Mouse (Mus musculus): Measurements from ENCODE around the gene Atp2b1. TPM values are rescaled to one million over a fixed set of nuclear protein-coding genes. Genes with fewer than 3 reads are reported as not detected.

The Atp2b1 gene
- polyA plus RNA-seq, 1 experiment: 12.5 TPM

- Histone ChIP-seq H3K27me3 (ENCODE audit: control insufficient read depth, insufficient read depth, low read length) (no peaks in the 10 kb centered on the region), H3K4me3 (ENCODE audit: control insufficient read depth, insufficient read depth, low read length) (no peak overlapping the region), H3K27ac (ENCODE audit: control insufficient read depth, insufficient read depth, low read length) (no peak overlapping the region), H3K36me3 (ENCODE audit: control insufficient read depth, insufficient read depth, low read length) (no peaks in the 10 kb centered on the region), H3K4me1 (replicated peaks; ENCODE audit: control insufficient read depth, insufficient read depth, low read length) (no peaks in the 10 kb centered on the region)
- no peak for DNase-seq
- TF ChIP-seq POLR2A (IDR thresholded peaks at IDR 0.05; ENCODE audit: control insufficient read depth, extremely low read depth, insufficient read depth, low read length, poor library complexity) (no peak), CTCF (IDR thresholded peaks at IDR 0.05; ENCODE audit: borderline replicate concordance, control insufficient read depth, extremely low read depth, insufficient read depth, low read length, poor library complexity) (no peak)
- WGBS: 96% methylated on average over 15 of the region's 15 CpGs
These were observed 119.9 kb downstream of the Atp2b1 start for GRCm38 (mm10) chr10:99033830-99034828.

- no peak overlapping the region for H3K27ac ChIP-seq (ENCODE audit: control insufficient read depth, insufficient read depth, low read length)
- no peak for DNase-seq
- H3K36me3 ChIP-seq (ENCODE audit: control insufficient read depth, insufficient read depth, low read length): no peaks in the 10 kb centered on the region
- TF ChIP-seq POLR2A (IDR thresholded peaks at IDR 0.05; ENCODE audit: control insufficient read depth, extremely low read depth, insufficient read depth, low read length, poor library complexity) (no peak), CTCF (IDR thresholded peaks at IDR 0.05; ENCODE audit: borderline replicate concordance, control insufficient read depth, extremely low read depth, insufficient read depth, low read length, poor library complexity) (no peak)
- no peaks in the 10 kb centered on the region for H3K4me1 ChIP-seq (replicated peaks; ENCODE audit: control insufficient read depth, insufficient read depth, low read length)
- H3K4me3 ChIP-seq (ENCODE audit: control insufficient read depth, insufficient read depth, low read length): no peak overlapping the region
- H3K27me3 ChIP-seq (ENCODE audit: control insufficient read depth, insufficient read depth, low read length): no peaks in the 10 kb centered on the region
- WGBS: 92% methylated on average over 21 of the region's 21 CpGs
These were observed 123.2 kb downstream of the Atp2b1 start for GRCm38 (mm10) chr10:99037185-99038065.

- Histone ChIP-seq H3K27ac (ENCODE audit: control insufficient read depth, insufficient read depth, low read length) (no peak overlapping the region), H3K4me1 (replicated peaks; ENCODE audit: control insufficient read depth, insufficient read depth, low read length) (no peaks in the 10 kb centered on the region), H3K27me3 (ENCODE audit: control insufficient read depth, insufficient read depth, low read length) (no peaks in the 10 kb centered on the region), H3K4me3 (ENCODE audit: control insufficient read depth, insufficient read depth, low read length) (no peak overlapping the region), H3K36me3 (ENCODE audit: control insufficient read depth, insufficient read depth, low read length) (no peaks in the 10 kb centered on the region)
- DNase-seq: no peak
- no peak for TF ChIP-seq POLR2A (IDR thresholded peaks at IDR 0.05; ENCODE audit: control insufficient read depth, extremely low read depth, insufficient read depth, low read length, poor library complexity)
- no peak for TF ChIP-seq CTCF (IDR thresholded peaks at IDR 0.05; ENCODE audit: borderline replicate concordance, control insufficient read depth, extremely low read depth, insufficient read depth, low read length, poor library complexity)
- 92% methylated on average over 3 of the region's 3 CpGs for WGBS
These were observed 124.7 kb downstream of the Atp2b1 start for GRCm38 (mm10) chr10:99038866-99039265.

GRCm38 (mm10) chr10:99040171-99040570, 126.0 kb downstream of the Atp2b1 start:
- no peaks in the 10 kb centered on the region for H3K27me3 ChIP-seq (ENCODE audit: control insufficient read depth, insufficient read depth, low read length)
- WGBS: 97% methylated on average over 5 of the region's 5 CpGs
- no peak overlapping the region for H3K27ac ChIP-seq (ENCODE audit: control insufficient read depth, insufficient read depth, low read length)
- no peaks in the 10 kb centered on the region for H3K4me1 ChIP-seq (replicated peaks; ENCODE audit: control insufficient read depth, insufficient read depth, low read length)
- TF ChIP-seq CTCF (IDR thresholded peaks at IDR 0.05; ENCODE audit: borderline replicate concordance, control insufficient read depth, extremely low read depth, insufficient read depth, low read length, poor library complexity) (no peak), POLR2A (IDR thresholded peaks at IDR 0.05; ENCODE audit: control insufficient read depth, extremely low read depth, insufficient read depth, low read length, poor library complexity) (no peak)
- no peak for DNase-seq
- H3K36me3 ChIP-seq (ENCODE audit: control insufficient read depth, insufficient read depth, low read length): no peaks in the 10 kb centered on the region
- H3K4me3 ChIP-seq (ENCODE audit: control insufficient read depth, insufficient read depth, low read length): no peak overlapping the region

- Histone ChIP-seq H3K27ac (ENCODE audit: control insufficient read depth, insufficient read depth, low read length) (no peak overlapping the region), H3K4me1 (replicated peaks; ENCODE audit: control insufficient read depth, insufficient read depth, low read length) (no peaks in the 10 kb centered on the region), H3K27me3 (ENCODE audit: control insufficient read depth, insufficient read depth, low read length) (no peaks in the 10 kb centered on the region), H3K36me3 (ENCODE audit: control insufficient read depth, insufficient read depth, low read length) (no peaks in the 10 kb centered on the region), H3K4me3 (ENCODE audit: control insufficient read depth, insufficient read depth, low read length) (no peak overlapping the region)
- WGBS: 88% methylated on average over 5 of the region's 5 CpGs
- TF ChIP-seq CTCF (IDR thresholded peaks at IDR 0.05; ENCODE audit: borderline replicate concordance, control insufficient read depth, extremely low read depth, insufficient read depth, low read length, poor library complexity) (no peak), POLR2A (IDR thresholded peaks at IDR 0.05; ENCODE audit: control insufficient read depth, extremely low read depth, insufficient read depth, low read length, poor library complexity) (no peak)
- DNase-seq: no peak
These were observed 132.7 kb downstream of the Atp2b1 start for GRCm38 (mm10) chr10:99046756-99047550.

All from thymus, adult 2 months (tissue).